Mouse (Mus musculus) lung, postnatal 0 days (tissue): Measurements from ENCODE around the gene Vpreb1.

ENCODE experiments used
- CTCF ChIP-seq: IDR thresholded peaks from 2 replicates; pipeline ENCODE4 v1.5.1; 2016; ENCODE audit warnings: antibody characterized with exemption, mild to moderate bottlenecking
- EP300 ChIP-seq: IDR thresholded peaks from 2 replicates; pipeline ENCODE4 v1.6.1; 2016; ENCODE audit warnings: antibody characterized with exemption, mild to moderate bottlenecking, control low read depth

- TF ChIP-seq CTCF, result no peak
- TF ChIP-seq EP300, result no peak
Measured at GRCm38 (mm10) chr16:16852411-16852810, 18.2 kb downstream of the Vpreb1 start.
